Mouse (Mus musculus): Measurements from ENCODE around the gene Rln1.

The Rln1 gene

DNA sequence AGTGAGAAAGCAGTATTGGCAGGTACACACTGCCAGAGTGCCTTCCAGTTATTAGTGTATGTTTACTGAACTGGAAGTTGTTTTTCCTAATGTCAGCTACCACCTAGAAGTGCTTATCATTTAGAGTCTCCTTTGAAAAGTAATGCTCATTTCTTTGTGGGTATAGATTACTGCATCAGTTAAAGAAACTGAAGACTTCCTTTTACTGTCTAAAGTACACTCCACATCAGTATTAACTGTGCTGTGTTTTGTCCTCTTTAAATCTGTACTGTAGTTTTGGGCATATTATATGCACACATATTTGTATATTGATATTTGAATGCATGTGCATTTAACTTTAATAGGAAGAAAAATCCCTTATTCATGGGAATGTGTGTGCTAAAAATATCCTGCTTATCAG, 38.3 kb downstream of the Rln1 start:
- no peak for DNase-seq (ENCODE audit: low read depth, low spot score)

DNA sequence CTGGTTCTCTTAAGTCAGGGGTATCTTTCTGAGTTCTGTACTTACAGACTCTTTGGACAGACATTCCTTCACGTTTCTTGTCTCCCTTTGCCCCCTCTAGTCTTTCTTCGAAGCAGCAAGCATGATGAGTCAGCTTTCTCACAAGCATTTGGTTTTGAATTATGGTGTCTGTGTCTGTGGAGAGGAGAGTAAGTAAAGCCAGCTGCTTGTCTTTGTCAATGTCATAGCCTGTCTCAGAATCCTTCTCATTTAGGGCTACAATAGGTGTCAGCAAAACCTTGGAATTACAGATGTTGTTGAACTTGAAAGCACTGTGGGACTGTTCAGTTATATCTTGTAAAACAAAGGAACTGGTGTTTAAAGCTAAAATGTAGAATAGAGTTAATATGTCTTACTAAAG, 39.7 kb downstream of the Rln1 start:
- DNase-seq (ENCODE audit: low read depth, low spot score) = no peak

GRCm38 (mm10) chr19:29292546-29292945, 41.9 kb downstream of the Rln1 start:
- no peak for DNase-seq (ENCODE audit: low read depth, low spot score)

- no peak for DNase-seq (ENCODE audit: low read depth, low spot score)
Measured at GRCm38 (mm10) chr19:29291532-29291931, 42.9 kb downstream of the Rln1 start.

GRCm38 (mm10) chr19:29287863-29288262, 46.6 kb downstream of the Rln1 start:
- DNase-seq (ENCODE audit: low read depth, low spot score) = no peak

DNA sequence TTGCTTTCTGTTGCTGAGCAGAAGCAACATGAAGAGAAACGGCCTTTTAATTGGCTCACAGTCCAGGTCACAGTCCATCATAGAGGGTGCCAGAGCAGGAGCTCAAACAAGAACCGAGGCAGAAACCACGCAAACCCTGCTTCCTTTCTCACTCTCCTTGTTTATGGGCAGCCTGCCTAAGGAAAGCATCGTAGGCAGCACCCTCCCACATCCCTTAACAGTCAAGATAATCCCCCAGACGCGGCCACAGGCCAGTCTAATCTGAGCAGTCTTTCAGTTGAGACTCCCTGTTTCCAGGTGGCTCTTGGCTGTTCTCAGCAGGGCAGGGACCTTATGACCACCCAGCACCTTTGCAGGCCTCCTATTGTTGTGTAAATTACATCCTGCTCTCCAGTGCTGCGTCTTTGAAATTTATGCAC, 49.0 kb downstream of the Rln1 start:
- DNase-seq (ENCODE audit: low read depth, low spot score) = no peak
